Mouse (Mus musculus) limb, embryonic 14.5 days (tissue): Measurements from ENCODE around the gene Ulk4. TPM values are rescaled to one million over a fixed set of nuclear protein-coding genes. Genes with fewer than 3 reads are reported as not detected.

Source experiments
- ATAC-seq: fragments of 200-750 bp; cut with Nextera tagmentation; 2 replicates; pipeline ENCODE4 v1.8.0; 2017; ENCODE audit warnings: low read depth, moderate number of reproducible peaks, moderate TSS enrichment; ENCODE audit not compliant: low FRiP score
- DNase-seq: peaks from one replicate; pipeline ENCODE4 v3.0.0-alpha.2; 2015; ENCODE audit warnings: low spot score
- H3K27ac ChIP-seq: fragments of 300-500 bp; sonication (generic); replicated peaks from 2 replicates; pipeline ENCODE4 v1.5.1; 2014; ENCODE audit warnings: low read depth, mild to moderate bottlenecking, low read length, moderate library complexity, mixed read lengths
- H3K27me3 ChIP-seq: fragments of 300-500 bp; sonication (generic); 2 replicates; pipeline ENCODE4 v1.6.1; 2014; ENCODE audit warnings: low read length, mixed read lengths; ENCODE audit not compliant: control insufficient read depth, insufficient read depth
- H3K36me3 ChIP-seq: fragments of 300-500 bp; sonication (generic); 2 replicates; pipeline ENCODE4 v1.6.1; 2014; ENCODE audit warnings: mild to moderate bottlenecking, low read length, moderate library complexity, mixed read lengths; ENCODE audit not compliant: control insufficient read depth, insufficient read depth
- H3K4me1 ChIP-seq: fragments of 300-500 bp; sonication (generic); 2 replicates; pipeline ENCODE4 v1.6.1; 2014; ENCODE audit warnings: antibody characterized with exemption, low read length, mixed read lengths; ENCODE audit not compliant: control insufficient read depth, insufficient read depth
- H3K4me2 ChIP-seq: fragments of 300-500 bp; sonication (generic); replicated peaks from 2 replicates; pipeline ENCODE4 v1.6.1; 2014; ENCODE audit warnings: low read depth, mild to moderate bottlenecking, low read length, moderate library complexity; ENCODE audit not compliant: severe bottlenecking
- H3K4me3 ChIP-seq: fragments of 300-500 bp; sonication (generic); replicated peaks from 2 replicates; pipeline ENCODE4 v1.5.1; 2014; ENCODE audit warnings: low read length
- H3K9ac ChIP-seq: fragments of 300-500 bp; sonication (generic); 2 replicates; pipeline ENCODE4 v1.6.1; 2014; ENCODE audit warnings: mild to moderate bottlenecking, low read depth, low read length, moderate library complexity; ENCODE audit not compliant: severe bottlenecking
- H3K9me3 ChIP-seq: fragments of 300-500 bp; sonication (generic); 2 replicates; pipeline ENCODE4 v1.6.1; 2016; ENCODE audit warnings: low read length; ENCODE audit not compliant: control insufficient read depth
- POLR2A ChIP-seq: fragments of 200-500 bp; IDR thresholded peaks from 2 replicates; pipeline ENCODE4 v1.8.0; 2012; ENCODE audit warnings: inconsistent platforms, mild to moderate bottlenecking, moderate library complexity, borderline replicate concordance; ENCODE audit not compliant: insufficient read depth, insufficient read length; ENCODE audit errors: extremely low read depth
- WGBS: fragments of 180-500 bp; shearing (Covaris S2); extraction: QIAGEN DNeasy Blood & Tissue Kit; methylation state at CpG from one replicate; pipeline ENCODE4 v1.1.7; 2014; 5-methylcytosine and 5-hydroxymethylcytosine counted together
- polyA plus RNA-seq, 2 experiments: library from polyadenylated mRNA; depleted of rRNA in 1 of 2; stranded (reverse) in 1 of 2; unstranded in 1 of 2; fragments of >200 nt; fragmentation: Nextera tagmentation in 1 of 2; extraction: Ambion mirVana in 1 of 2; gene quantifications; 2 replicates each; pipeline versions ENCODE4 v1.2.1 to v1.2.3; 2012 to 2014

Ulk4 gene
- polyA plus RNA-seq, 2 experiments: 6.4 to 123 TPM

- Histone ChIP-seq H3K9me3 (no peaks in the 10 kb centered on the region), H3K4me2 (no peak overlapping the region), H3K4me3 (no peak overlapping the region), H3K36me3 (0 out of 2 replicates have a peak, but pooled peaks cover 4% of the 10 kb centered on the region), H3K4me1 (peaks cover 20% of the 10 kb centered on the region), H3K27me3 (no peaks in the 10 kb centered on the region), H3K9ac (no peak overlapping the region), H3K27ac (no peak overlapping the region)
- ATAC-seq: no peak
- WGBS: 83% methylated on average over 7 of the region's 7 CpGs
- no peak for TF ChIP-seq POLR2A
- no peak for DNase-seq
Measured at GRCm38 (mm10) chr9:121295221-121295620, 18.2 kb upstream of the Ulk4 start.

GRCm38 (mm10) chr9:121293187-121293586 is 16.2 kb upstream of the Ulk4 start:
- Histone ChIP-seq H3K9me3 (no peaks in the 10 kb centered on the region), H3K27ac (no peak overlapping the region), H3K4me3 (no peak overlapping the region), H3K4me2 (no peak overlapping the region), H3K4me1 (no peaks in the 10 kb centered on the region), H3K27me3 (no peaks in the 10 kb centered on the region), H3K36me3 (no peaks in the 10 kb centered on the region), H3K9ac (no peak overlapping the region)
- 79% methylated on average over 7 of the region's 7 CpGs for WGBS
- TF ChIP-seq POLR2A: no peak
- ATAC-seq (no peak), DNase-seq (no peak)

DNA sequence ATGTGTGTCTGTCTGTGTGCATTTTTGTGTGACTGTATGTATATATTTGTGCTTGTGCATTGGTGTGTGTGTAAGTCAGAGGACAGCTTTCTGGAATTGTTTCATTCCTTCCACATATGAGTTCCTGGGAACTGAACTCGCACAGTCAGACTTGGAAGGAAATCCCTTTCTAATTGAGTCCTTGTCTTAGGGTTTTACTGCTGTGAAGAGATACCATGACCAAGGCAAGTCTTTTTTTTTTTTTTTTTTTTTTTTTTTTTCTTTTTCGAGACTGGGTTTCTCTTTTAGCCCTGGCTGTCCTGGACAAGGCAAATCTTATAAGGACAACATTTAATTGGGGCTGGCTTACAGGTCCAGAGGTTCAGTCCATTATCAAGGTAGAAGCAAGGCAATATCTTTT is 14.3 kb upstream of the Ulk4 start:
- TF ChIP-seq POLR2A: no peak
- Histone ChIP-seq H3K4me2 (no peak overlapping the region), H3K9ac (no peak overlapping the region), H3K27me3 (no peaks in the 10 kb centered on the region), H3K27ac (no peak overlapping the region), H3K9me3 (no peaks in the 10 kb centered on the region), H3K4me3 (no peak overlapping the region), H3K36me3 (no peaks in the 10 kb centered on the region), H3K4me1 (no peaks in the 10 kb centered on the region)
- WGBS: 75% methylated on average over 2 of the region's 2 CpGs
- no peak for ATAC-seq
- DNase-seq: no peak

- no peaks in the 10 kb centered on the region for H3K9me3 ChIP-seq
- peak overlapping the region; percentile 58; the same call in 1 of the 2 replicates for H3K9ac ChIP-seq
- no peak overlapping the region for H3K27ac ChIP-seq
- H3K36me3 ChIP-seq: no peaks in the 10 kb centered on the region
- peak overlapping the region; percentile 61 for H3K4me2 ChIP-seq
- H3K27me3 ChIP-seq: no peaks in the 10 kb centered on the region
- 78% methylated on average over 3 of the region's 3 CpGs for WGBS
- ATAC-seq: no peak
- no peaks in the 10 kb centered on the region for H3K4me1 ChIP-seq
- TF ChIP-seq POLR2A: no peak
- no peak for DNase-seq
- H3K4me3 ChIP-seq: peak overlapping the region; percentile 45
Measured at GRCm38 (mm10) chr9:121286325-121286901, 9.4 kb upstream of the Ulk4 start.

- Histone ChIP-seq H3K9ac (peak overlapping the region; percentile 58), H3K4me1 (no peaks in the 10 kb centered on the region), H3K9me3 (no peaks in the 10 kb centered on the region), H3K27me3 (no peaks in the 10 kb centered on the region), H3K4me3 (peak overlapping the region; percentile 45), H3K4me2 (peak overlapping the region; percentile 61), H3K36me3 (no peaks in the 10 kb centered on the region), H3K27ac (0 out of 2 replicates have a peak overlapping the region, but pooled peaks have one; percentile 43)
- peak; percentile 72 for DNase-seq
- peak; percentile 85 for ATAC-seq
- WGBS: 28% methylated on average over 29 of the region's 29 CpGs
- TF ChIP-seq POLR2A: peak; percentile 24; the same call in 1 of the 2 replicates
Measured at GRCm38 (mm10) chr9:121285341-121286324, 8.6 kb upstream of the Ulk4 start.
